Mouse (Mus musculus): Measurements from ENCODE around the gene Grpr. TPM values are rescaled to one million over a fixed set of nuclear protein-coding genes. Genes with fewer than 3 reads are reported as not detected.

Gene Grpr
- total RNA-seq (2023): not detected

DNA sequence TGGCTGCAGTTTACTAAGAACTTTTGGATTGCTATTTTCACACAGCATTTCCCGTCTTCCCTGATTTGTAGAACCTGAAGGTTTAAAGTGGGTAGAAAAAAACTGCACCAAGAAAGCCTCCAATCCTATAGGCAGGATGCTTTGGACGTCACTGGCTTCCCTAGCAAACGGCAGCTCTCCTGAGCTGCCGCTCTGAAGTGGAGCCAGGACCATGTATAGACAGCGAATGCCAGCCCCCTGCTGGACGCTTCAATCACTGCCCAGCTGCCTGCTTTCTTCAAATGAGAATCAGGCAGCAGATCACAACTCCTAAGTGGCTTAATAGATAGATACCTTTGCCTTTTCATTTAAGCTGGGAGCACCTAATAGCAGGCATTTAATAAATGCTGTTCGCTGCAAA, at the start of gene Grpr:
Grpr (minus strand) TSS at position 12 of the 400 bp plus-strand sequence.

Other genes with a start within 250 kb of the Grpr start
- gene Rnf138rt1, start 211.7 kb upstream of the Grpr start, total RNA-seq (2023): 1 to 10 TPM in 1 of 2 experiments, under 1 TPM in 1; 0.88 to 1.0 TPM